Mouse (Mus musculus): ENCODE data around the gene Ap3s2.

DNA sequence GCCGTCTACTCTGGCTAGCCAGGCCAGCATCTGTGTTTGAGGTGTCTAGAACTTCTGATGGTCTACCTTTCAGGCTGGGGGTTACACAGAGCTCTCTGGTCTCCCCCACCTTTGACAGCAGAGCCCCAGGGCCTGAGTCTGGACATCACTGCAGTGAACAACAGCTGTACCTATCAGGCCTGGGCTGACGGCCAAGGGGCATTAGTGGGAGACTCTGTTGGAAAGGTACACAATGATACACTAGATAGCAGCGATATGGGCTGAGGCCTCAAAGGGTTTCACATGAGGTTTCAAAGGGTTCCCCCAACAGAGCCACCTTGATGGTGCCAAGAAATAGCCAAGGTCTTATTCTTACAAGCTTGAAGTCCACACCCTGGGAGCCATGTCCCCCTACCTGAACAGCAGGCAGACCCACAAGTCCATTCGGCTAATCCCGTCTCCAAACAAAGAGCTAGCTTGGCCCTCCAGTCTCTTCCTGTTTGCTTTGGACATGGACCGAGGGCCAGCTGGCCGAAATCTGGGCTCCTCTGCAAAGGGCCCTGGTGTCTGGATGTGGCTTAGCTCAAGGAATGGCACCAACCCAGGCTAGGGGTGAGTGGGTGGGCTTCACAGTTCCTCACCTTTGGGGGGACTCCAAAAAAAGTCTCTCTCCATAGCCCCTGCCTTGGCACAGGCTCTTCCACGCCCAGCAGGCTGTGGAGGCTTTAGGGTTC lies 76.2 kb downstream of the Ap3s2 start:
- TF ChIP-seq CTCF (IDR thresholded peaks at IDR 0.05; ENCODE audit: low read depth, low read length) (no peak), POLR2A (IDR thresholded peaks at IDR 0.05; ENCODE audit: borderline replicate concordance, low read depth, low read length) (no peak)
